Mouse (Mus musculus): ENCODE data around the gene Zfp871.

DNA sequence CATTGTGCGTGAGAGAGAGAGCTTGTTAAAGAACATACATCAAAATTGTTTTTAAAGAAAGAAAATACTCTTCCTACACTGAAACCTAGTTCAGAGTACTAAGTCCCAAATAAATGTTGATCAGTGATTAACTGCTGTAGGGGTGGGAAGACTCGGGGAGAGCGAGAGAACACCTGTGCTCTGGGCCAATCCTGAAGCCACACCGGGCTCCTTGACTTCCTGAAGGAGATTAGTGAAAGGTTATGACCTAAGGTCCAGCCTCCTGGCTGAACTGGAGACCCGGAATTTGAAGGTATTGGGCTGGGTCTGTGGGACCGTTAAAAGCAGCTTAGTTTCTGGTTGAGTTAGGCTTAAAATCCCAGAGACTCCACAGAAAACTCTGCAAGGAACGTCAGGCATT lies 65.3 kb downstream of the Zfp871 start:
- no peak for TF ChIP-seq POLR2A (IDR thresholded peaks at IDR 0.05; ENCODE audit: borderline replicate concordance, extremely low read depth, insufficient read depth, insufficient read length, poor library complexity, severe bottlenecking)
- TF ChIP-seq CTCF (IDR thresholded peaks at IDR 0.05; ENCODE audit: borderline replicate concordance, extremely low read depth, insufficient read depth, insufficient read length) = no peak

All from brain, embryonic 14.5 days (tissue).